Mouse (Mus musculus) hindbrain, embryonic 16.5 days (tissue): ENCODE data around the gene Rita1. TPM values are rescaled to one million over a fixed set of nuclear protein-coding genes. Genes with fewer than 3 reads are reported as not detected.

ENCODE experiments used
- ATAC-seq: fragments of 200-750 bp; cut with Nextera tagmentation; 2 replicates; pipeline ENCODE4 v1.8.0; 2017; ENCODE audit warnings: moderate TSS enrichment, moderate library complexity
- H3K27ac ChIP-seq: fragments of 300-500 bp; sonication (generic); 2 replicates; pipeline ENCODE4 v1.5.1; 2014; ENCODE audit warnings: low read depth, mild to moderate bottlenecking, control low read depth, low read length, moderate library complexity
- H3K27me3 ChIP-seq: fragments of 300-500 bp; sonication (generic); replicated peaks from 2 replicates; pipeline ENCODE4 v1.6.1; 2014; ENCODE audit warnings: low read length; ENCODE audit not compliant: control insufficient read depth, insufficient read depth
- H3K36me3 ChIP-seq: fragments of 300-500 bp; sonication (generic); 2 replicates; pipeline ENCODE4 v1.6.1; 2014; ENCODE audit warnings: mild to moderate bottlenecking, low read length, moderate library complexity, mixed read lengths; ENCODE audit not compliant: control insufficient read depth, insufficient read depth
- H3K4me1 ChIP-seq: fragments of 300-500 bp; sonication (generic); 2 replicates; pipeline ENCODE4 v1.6.1; 2014; ENCODE audit warnings: low read depth, low read length; ENCODE audit not compliant: control insufficient read depth, insufficient read depth
- H3K4me2 ChIP-seq: fragments of 300-500 bp; sonication (generic); 2 replicates; pipeline ENCODE4 v1.6.1; 2014; ENCODE audit warnings: mild to moderate bottlenecking, low read length, control low read depth, moderate library complexity
- H3K4me3 ChIP-seq: fragments of 300-500 bp; sonication (generic); 2 replicates; pipeline ENCODE4 v1.5.1; 2014; ENCODE audit warnings: mild to moderate bottlenecking, low read length, control low read depth, moderate library complexity
- H3K9ac ChIP-seq: fragments of 300-500 bp; sonication (generic); 2 replicates; pipeline ENCODE4 v1.6.1; 2014; ENCODE audit warnings: low read depth, mild to moderate bottlenecking, control low read depth, low read length, moderate library complexity
- H3K9me3 ChIP-seq: fragments of 300-500 bp; sonication (generic); 2 replicates; pipeline ENCODE4 v1.6.1; 2014; ENCODE audit warnings: mild to moderate bottlenecking, low read length, moderate library complexity; ENCODE audit not compliant: control insufficient read depth
- WGBS: fragments of 180-500 bp; shearing (Covaris S2); extraction: QIAGEN DNeasy Blood & Tissue Kit; methylation state at CpG from one replicate; pipeline ENCODE4 v1.1.7; 2014; 5-methylcytosine and 5-hydroxymethylcytosine counted together
- polyA plus RNA-seq: library from polyadenylated mRNA; unstranded; fragments of >200 nt; fragmentation: Nextera tagmentation; extraction: Ambion mirVana; gene quantifications from 2 replicates; pipeline ENCODE4 v1.2.1, GENCODE M21; 2015

Rita1 gene
- polyA plus RNA-seq, 1 experiment from 2014 or later, result 29.3 TPM

GRCm38 (mm10) chr5:120565171-120565905, 47.1 kb downstream of the Rita1 start:
- Histone ChIP-seq H3K4me2 (no peak overlapping the region; the same call in 1 of the 2 replicates), H3K27me3 (no peaks in the 10 kb centered on the region), H3K4me1 (peaks cover 69% of the 10 kb centered on the region), H3K9me3 (no peaks in the 10 kb centered on the region), H3K27ac (peak overlapping the region; percentile 90), H3K9ac (peak overlapping the region; percentile 41; the same call in 1 of the 2 replicates), H3K4me3 (no peak overlapping the region), H3K36me3 (no peaks in the 10 kb centered on the region)
- ATAC-seq, result no peak
- WGBS, result 21% methylated on average over 15 of the region's 15 CpGs

GRCm38 (mm10) chr5:120563914-120564311, 48.5 kb downstream of the Rita1 start:
- ATAC-seq, result no peak
- 54% methylated on average over 4 of the region's 4 CpGs for WGBS
- Histone ChIP-seq H3K27me3 (no peaks in the 10 kb centered on the region), H3K36me3 (no peaks in the 10 kb centered on the region), H3K9ac (no peak overlapping the region), H3K4me3 (no peak overlapping the region), H3K4me2 (no peak overlapping the region), H3K9me3 (no peaks in the 10 kb centered on the region), H3K27ac (no peak overlapping the region), H3K4me1 (peaks cover 63% of the 10 kb centered on the region)

- H3K36me3 ChIP-seq, result no peaks in the 10 kb centered on the region
- no peak overlapping the region for H3K9ac ChIP-seq
- no peak for ATAC-seq
- H3K9me3 ChIP-seq, result no peaks in the 10 kb centered on the region
- no peak overlapping the region for H3K4me3 ChIP-seq
- H3K4me2 ChIP-seq, result no peak overlapping the region
- WGBS, result 62% methylated on average over 28 of the region's 28 CpGs
- peaks cover 57% of the 10 kb centered on the region for H3K4me1 ChIP-seq
- peak overlapping the region; percentile 34 for H3K27ac ChIP-seq
- no peaks in the 10 kb centered on the region for H3K27me3 ChIP-seq
Measured at GRCm38 (mm10) chr5:120562956-120563913, 49.2 kb downstream of the Rita1 start.

- H3K4me2 ChIP-seq, result peak overlapping the region; percentile 36
- H3K27ac ChIP-seq, result peak overlapping the region; percentile 75
- H3K9ac ChIP-seq, result peak overlapping the region; percentile 38
- no peaks in the 10 kb centered on the region; the same call in 1 of the 2 replicates for H3K36me3 ChIP-seq
- peaks cover 32% of the 10 kb centered on the region for H3K4me1 ChIP-seq
- peak; percentile 84 for ATAC-seq
- no peak overlapping the region for H3K4me3 ChIP-seq
- 17% methylated on average over 16 of the region's 16 CpGs for WGBS
- no peaks in the 10 kb centered on the region for H3K27me3 ChIP-seq
- H3K9me3 ChIP-seq, result no peaks in the 10 kb centered on the region
Measured at GRCm38 (mm10) chr5:120560616-120561311, 51.6 kb downstream of the Rita1 start.

- no peaks in the 10 kb centered on the region for H3K9me3 ChIP-seq
- peaks cover 2% of the 10 kb centered on the region; the same call in 1 of the 2 replicates for H3K36me3 ChIP-seq
- ATAC-seq, result no peak
- H3K4me2 ChIP-seq, result peak overlapping the region; percentile 12
- peaks cover 27% of the 10 kb centered on the region for H3K4me1 ChIP-seq
- H3K27me3 ChIP-seq, result no peaks in the 10 kb centered on the region
- no peak overlapping the region for H3K9ac ChIP-seq
- peak overlapping the region; percentile 75 for H3K27ac ChIP-seq
- no peak overlapping the region for H3K4me3 ChIP-seq
- 49% methylated on average over 9 of the region's 9 CpGs for WGBS
Measured at GRCm38 (mm10) chr5:120560129-120560615, 52.2 kb downstream of the Rita1 start.

- no peak overlapping the region for H3K4me2 ChIP-seq
- 64% methylated on average over 14 of the region's 14 CpGs for WGBS
- H3K4me1 ChIP-seq, result peaks cover 17% of the 10 kb centered on the region
- no peaks in the 10 kb centered on the region for H3K27me3 ChIP-seq
- H3K9me3 ChIP-seq, result no peaks in the 10 kb centered on the region
- peaks cover 8% of the 10 kb centered on the region for H3K36me3 ChIP-seq
- ATAC-seq, result no peak
- H3K27ac ChIP-seq, result no peak overlapping the region
- no peak overlapping the region for H3K9ac ChIP-seq
- no peak overlapping the region for H3K4me3 ChIP-seq
Measured at GRCm38 (mm10) chr5:120558762-120559161, 53.6 kb downstream of the Rita1 start.

GRCm38 (mm10) chr5:120558041-120558440, 54.3 kb downstream of the Rita1 start:
- H3K27me3 ChIP-seq, result no peaks in the 10 kb centered on the region
- peaks cover 11% of the 10 kb centered on the region for H3K36me3 ChIP-seq
- H3K9me3 ChIP-seq, result no peaks in the 10 kb centered on the region
- no peak overlapping the region for H3K27ac ChIP-seq
- no peak for ATAC-seq
- no peak overlapping the region for H3K4me2 ChIP-seq
- peaks cover 17% of the 10 kb centered on the region for H3K4me1 ChIP-seq
- WGBS, result 79% methylated on average over 8 of the region's 8 CpGs
- H3K9ac ChIP-seq, result 0 out of 2 replicates have a peak overlapping the region, but pooled peaks have one; percentile 10
- H3K4me3 ChIP-seq, result no peak overlapping the region

- H3K9ac ChIP-seq, result no peak overlapping the region
- no peak overlapping the region for H3K4me2 ChIP-seq
- no peak overlapping the region for H3K27ac ChIP-seq
- peaks cover 15% of the 10 kb centered on the region for H3K36me3 ChIP-seq
- H3K27me3 ChIP-seq, result no peaks in the 10 kb centered on the region
- H3K4me1 ChIP-seq, result peaks cover 10% of the 10 kb centered on the region
- 79% methylated on average over 24 of the region's 24 CpGs for WGBS
- no peak for ATAC-seq
- no peak overlapping the region for H3K4me3 ChIP-seq
- H3K9me3 ChIP-seq, result no peaks in the 10 kb centered on the region
Measured at GRCm38 (mm10) chr5:120555871-120556270, 56.5 kb downstream of the Rita1 start.
